Mouse (Mus musculus) CH12.LX (cell line): ENCODE measurements around the gene Carnmt1. TPM values are rescaled to one million over a fixed set of nuclear protein-coding genes. Genes with fewer than 3 reads are reported as not detected.

ENCODE experiments used
- DNase-seq: peaks from one replicate; pipeline ENCODE4 v3.0.0-alpha.2; 2013; ENCODE audit errors: extremely low read depth
- H3K27ac ChIP-seq: 2 replicates; pipeline ENCODE4 v1.5.1; 2012; ENCODE audit warnings: low read depth, mild to moderate bottlenecking, control low read depth, moderate library complexity; ENCODE audit not compliant: insufficient read depth
- H3K27me3 ChIP-seq: replicated peaks from 2 replicates; pipeline ENCODE3; 2012; ENCODE audit warnings: inconsistent platforms
- H3K36me3 ChIP-seq, 2 experiments: replicated peaks in 1 of 2; 2 replicates each; pipeline versions ENCODE3 to v1.6.1; 2012; ENCODE audit warnings: inconsistent platforms in 1 of 2, low read length in 1 of 2, mild to moderate bottlenecking in 1 of 2, mixed read lengths in 1 of 2, moderate library complexity in 1 of 2; ENCODE audit not compliant: control insufficient read depth in 1 of 2, insufficient read depth in 1 of 2
- H3K4me1 ChIP-seq, 2 experiments: 2 replicates each; pipeline ENCODE4 v1.6.1; 2012; ENCODE audit warnings: inconsistent platforms in 1 of 2, moderate library complexity in 1 of 2; ENCODE audit not compliant: insufficient read depth in 2 of 2, control insufficient read depth in 1 of 2
- H3K4me2 ChIP-seq: 2 replicates; pipeline ENCODE4 v1.6.1; 2012; ENCODE audit warnings: low read depth, mild to moderate bottlenecking, control low read depth; ENCODE audit not compliant: poor library complexity, insufficient read depth, severe bottlenecking
- H3K4me3 ChIP-seq, 3 experiments: fragments of 150-350 bp in 1 of 3; sonication (generic) in 1 of 3; replicated peaks in 1 of 3; 2 replicates each; pipeline versions ENCODE3 to v1.5.1; 2011 to 2012; ENCODE audit warnings: low read depth in 2 of 3, low read length in 2 of 3, mild to moderate bottlenecking in 2 of 3, moderate library complexity in 2 of 3, control low read depth in 1 of 3, improper control_type of control experiment in 1 of 3, inconsistent platforms in 1 of 3, mixed read lengths in 1 of 3; ENCODE audit not compliant: poor library complexity in 1 of 3
- H3K79me2 ChIP-seq: replicated peaks from 2 replicates; pipeline ENCODE4 v1.6.1; 2012; ENCODE audit warnings: mild to moderate bottlenecking, moderate library complexity; ENCODE audit not compliant: control insufficient read depth, poor library complexity, insufficient read depth, severe bottlenecking; ENCODE audit errors: extremely low read depth
- H3K9ac ChIP-seq: 2 replicates; pipeline ENCODE4 v1.6.1; 2012; ENCODE audit warnings: low read depth, mild to moderate bottlenecking, control low read depth, moderate library complexity; ENCODE audit not compliant: insufficient read depth
- H3K9me3 ChIP-seq: replicated peaks from 2 replicates; pipeline ENCODE3; 2012; ENCODE audit warnings: low read length, inconsistent platforms, mixed read lengths
- BHLHE40 ChIP-seq: IDR thresholded peaks from 2 replicates; pipeline ENCODE4 v1.6.1; 2011; ENCODE audit warnings: mild to moderate bottlenecking, low read depth, low read length, improper control_type of control experiment
- CHD1 ChIP-seq: IDR thresholded peaks from 2 replicates; pipeline ENCODE4 v1.6.1; 2012; ENCODE audit warnings: low read depth, low read length, improper control_type of control experiment, inconsistent platforms
- CHD2 ChIP-seq: IDR thresholded peaks from 2 replicates; pipeline ENCODE4 v1.6.1; 2011; ENCODE audit warnings: low read length, improper control_type of control experiment
- CTCF ChIP-seq, 2 experiments: IDR thresholded peaks in 1 of 2; conservative IDR thresholded peaks in 1 of 2; 2 replicates each; pipeline ENCODE4 v1.5.1; 2011 to 2012; ENCODE audit warnings: low read depth in 2 of 2, low read length in 2 of 2, improper control_type of control experiment in 1 of 2, inconsistent platforms in 1 of 2, mild to moderate bottlenecking in 1 of 2, moderate library complexity in 1 of 2
- ELF1 ChIP-seq: IDR thresholded peaks from 2 replicates; pipeline ENCODE4 v1.6.1; 2014; ENCODE audit warnings: low read depth, mild to moderate bottlenecking, inconsistent platforms, low read length, improper control_type of control experiment
- EP300 ChIP-seq: IDR thresholded peaks from 2 replicates; pipeline ENCODE4 v1.6.1; 2011; ENCODE audit warnings: low read length, improper control_type of control experiment
- GABPA ChIP-seq: IDR thresholded peaks from 2 replicates; pipeline ENCODE4 v1.6.1; 2012; ENCODE audit warnings: low read depth, low read length, improper control_type of control experiment, inconsistent platforms; ENCODE audit not compliant: insufficient replicate concordance
- JUND ChIP-seq: conservative IDR thresholded peaks from 2 replicates; pipeline ENCODE4 v1.6.1; 2011; ENCODE audit warnings: low read depth, low read length, improper control_type of control experiment
- MAFK ChIP-seq: IDR thresholded peaks from 2 replicates; pipeline ENCODE4 v1.6.1; 2011; ENCODE audit warnings: low read length, improper control_type of control experiment; ENCODE audit not compliant: insufficient replicate concordance
- MAX ChIP-seq: IDR thresholded peaks from 2 replicates; pipeline ENCODE4 v1.6.1; 2011; ENCODE audit warnings: low read length, improper control_type of control experiment
- MAZ ChIP-seq: IDR thresholded peaks from 2 replicates; pipeline ENCODE4 v1.6.1; 2012; ENCODE audit warnings: low read depth, mild to moderate bottlenecking, inconsistent platforms, low read length, improper control_type of control experiment, moderate library complexity
- MEF2A ChIP-seq: IDR thresholded peaks from 2 replicates; pipeline ENCODE4 v1.6.1; 2014; ENCODE audit warnings: low read depth, mild to moderate bottlenecking, inconsistent platforms, low read length, improper control_type of control experiment, borderline replicate concordance
- NELFE ChIP-seq: IDR thresholded peaks from 2 replicates; pipeline ENCODE4 v1.6.1; 2011; ENCODE audit warnings: low read depth, low read length, improper control_type of control experiment
- PAX5 ChIP-seq: IDR thresholded peaks from 2 replicates; pipeline ENCODE4 v1.6.1; 2012; ENCODE audit warnings: low read length, inconsistent platforms, mixed read lengths
- POLR2A ChIP-seq: IDR thresholded peaks from 2 replicates; pipeline ENCODE4 v1.6.1; 2011; ENCODE audit warnings: low read depth, mild to moderate bottlenecking, improper control_type of control experiment, low read length
- POLR2AphosphoS2 ChIP-seq: IDR thresholded peaks from 2 replicates; pipeline ENCODE4 v1.6.1; 2011; ENCODE audit warnings: low read depth, low read length, improper control_type of control experiment
- RAD21 ChIP-seq: IDR thresholded peaks from 2 replicates; pipeline ENCODE4 v1.6.1; 2011; ENCODE audit warnings: low read depth, mild to moderate bottlenecking, low read length, improper control_type of control experiment, moderate library complexity
- RCOR1 ChIP-seq: conservative IDR thresholded peaks from 2 replicates; pipeline ENCODE4 v1.6.1; 2012; ENCODE audit warnings: low read depth, mild to moderate bottlenecking, inconsistent platforms, low read length, improper control_type of control experiment
- SIN3A ChIP-seq: IDR thresholded peaks from 2 replicates; pipeline ENCODE4 v1.6.1; 2012; ENCODE audit warnings: low read length, improper control_type of control experiment, inconsistent platforms
- TCF12 ChIP-seq: IDR thresholded peaks from 2 replicates; pipeline ENCODE4 v1.6.1; 2014; ENCODE audit warnings: low read depth, mild to moderate bottlenecking, inconsistent platforms, low read length, improper control_type of control experiment
- UBTF ChIP-seq: IDR thresholded peaks from 2 replicates; pipeline ENCODE4 v1.6.1; 2012; ENCODE audit warnings: low read depth, mild to moderate bottlenecking, inconsistent platforms, low read length, improper control_type of control experiment, moderate library complexity
- ZKSCAN1 ChIP-seq: IDR thresholded peaks from 2 replicates; pipeline ENCODE4 v1.6.1; 2012; ENCODE audit warnings: low read depth, inconsistent platforms, low read length, improper control_type of control experiment, borderline replicate concordance
- ZMIZ1 ChIP-seq: IDR thresholded peaks from 2 replicates; pipeline ENCODE4 v1.6.1; 2012; ENCODE audit warnings: low read depth, mild to moderate bottlenecking, inconsistent platforms, low read length, improper control_type of control experiment
- ZNF384 ChIP-seq: IDR thresholded peaks from 2 replicates; pipeline ENCODE4 v1.6.1; 2012; ENCODE audit warnings: low read depth, low read length, improper control_type of control experiment, inconsistent platforms
- dilution Hi-C: fragments of 300-500 bp; cut with MboI; formaldehyde crosslinking; loops from 2 replicates; pipeline ENCODE4 v1.14.3; 2020; ENCODE audit warnings: low sequenced_read_pairs; ENCODE audit not compliant: extremely low pct_unique_long_range_greater_than_20kb, extremely low pct_ligation_motif_present
- in situ Hi-C: fragments of 300-500 bp; cut with MboI; formaldehyde crosslinking; loops from 3 replicates; pipeline ENCODE4 v1.14.3; 2019; ENCODE audit warnings: low sequenced_read_pairs, low pct_ligation_motif_present, low pct_unique_long_range_greater_than_20kb, mixed read lengths
- polyA plus RNA-seq: library from polyadenylated mRNA; unstranded; fragments of >175 nt; gene quantifications from 2 replicates; pipeline ENCODE4 v1.2.1, GENCODE M21; 2012; ENCODE audit warnings: low read depth; ENCODE audit not compliant: insufficient read length
- total RNA-seq, 2 experiments: library from RNA; depleted of rRNA; stranded (reverse); fragments of 300-350 nt in 1 of 2; fragments of >200 nt in 1 of 2; gene quantifications; 2 replicates each; pipeline ENCODE4 v1.2.3; 2012 to 2014

Gene Carnmt1
- total and polyA plus RNA-seq, 3 experiments, result 17.6 to 47.1 (median 41.7) TPM

DNA sequence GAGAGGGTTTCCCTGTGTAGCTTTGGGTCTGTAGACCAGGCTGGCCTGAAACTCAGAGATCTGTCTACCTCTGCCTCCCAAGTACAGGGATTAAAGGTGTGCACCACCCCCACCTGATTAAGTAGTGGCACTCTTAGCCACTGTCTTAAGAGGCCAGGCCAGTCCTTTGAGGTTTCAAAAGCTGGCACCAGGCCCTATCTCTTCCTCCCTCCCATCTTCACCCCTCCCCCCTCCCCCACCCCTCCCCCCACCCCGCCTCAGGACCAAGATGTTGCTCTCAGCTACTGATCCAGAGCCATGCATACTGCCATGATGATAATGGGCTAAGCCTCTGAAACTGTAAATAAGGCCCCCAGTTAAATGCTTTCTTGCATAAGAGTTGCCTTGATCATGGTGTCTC lies 11.2 kb upstream of the Carnmt1 start:
- no peaks in the 10 kb centered on the region for H3K36me3 ChIP-seq
- H3K4me2 ChIP-seq, result no peak overlapping the region
- TF ChIP-seq TCF12, result no peak
- no peak for TF ChIP-seq RCOR1
- TF ChIP-seq ZMIZ1, result no peak
- no peak for TF ChIP-seq POLR2A
- no peak for TF ChIP-seq ZNF384
- TF ChIP-seq UBTF, result no peak
- TF ChIP-seq GABPA, result no peak
- TF ChIP-seq ZKSCAN1, result no peak
- no peak for TF ChIP-seq JUND
- TF ChIP-seq EP300, result no peak
- TF ChIP-seq NELFE, result no peak
- TF ChIP-seq MAZ, result no peak
- no peak for TF ChIP-seq PAX5
- no peak for TF ChIP-seq SIN3A
- no peak for TF ChIP-seq BHLHE40
- no peak for TF ChIP-seq MAX
- no peak for DNase-seq
- no peak overlapping the region for H3K27ac ChIP-seq
- no peaks in the 10 kb centered on the region for H3K27me3 ChIP-seq
- no peak overlapping the region for H3K9ac ChIP-seq
- no peaks in the 10 kb centered on the region for H3K79me2 ChIP-seq
- H3K4me3 ChIP-seq, result no peak overlapping the region
- H3K9me3 ChIP-seq, result no peaks in the 10 kb centered on the region
- dilution Hi-C loops (no loop called here), in situ Hi-C loops (no loop called here)
- peaks cover 19 to 57% of the 10 kb centered on the region in 2 experiments for H3K4me1 ChIP-seq

DNA sequence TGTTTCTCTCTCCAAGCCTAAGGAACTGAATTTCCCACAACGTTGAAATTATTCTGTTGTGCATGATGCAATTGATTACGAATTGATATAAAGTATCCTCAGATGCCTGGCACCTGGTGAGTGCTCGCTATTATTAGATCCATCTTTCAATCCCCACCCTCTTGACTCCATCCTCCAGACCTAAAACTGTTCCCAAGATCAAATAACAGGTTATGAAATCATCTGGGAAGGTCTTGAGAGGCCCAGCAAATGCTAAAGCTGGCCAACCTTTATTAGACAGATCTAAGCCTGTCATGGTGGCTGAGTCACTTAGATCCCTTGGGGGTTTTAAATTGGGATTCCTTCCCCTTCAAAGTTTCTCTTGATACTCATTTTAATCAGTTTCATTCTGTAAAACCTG lies 10.1 kb upstream of the Carnmt1 start:
- H3K9ac ChIP-seq, result no peak overlapping the region
- no peak overlapping the region for H3K4me3 ChIP-seq
- peaks cover 16 to 52% of the 10 kb centered on the region in 2 experiments for H3K4me1 ChIP-seq
- H3K9me3 ChIP-seq, result no peaks in the 10 kb centered on the region
- TF ChIP-seq NELFE (no peak), ELF1 (no peak), MEF2A (no peak), CTCF (conservative IDR thresholded peaks at IDR 0.05 in 1 of 2, IDR thresholded peaks at IDR 0.05 in 1 of 2; ENCODE audit: low read depth in 2 of 2, low read length in 2 of 2) (no peak), EP300 (no peak), MAFK (no peak), RAD21 (no peak), CHD2 (no peak), POLR2AphosphoS2 (no peak), CHD1 (no peak)
- no peaks in the 10 kb centered on the region for H3K27me3 ChIP-seq
- H3K4me2 ChIP-seq, result no peak overlapping the region
- H3K36me3 ChIP-seq, result no peaks in the 10 kb centered on the region
- in situ Hi-C loops (no loop called here), dilution Hi-C loops (no loop called here)
- no peaks in the 10 kb centered on the region for H3K79me2 ChIP-seq
- DNase-seq, result no peak
- no peak overlapping the region for H3K27ac ChIP-seq
